Mouse (Mus musculus) neural tube, embryonic 13.5 days (tissue): Measurements from ENCODE around the gene Rspo4. TPM values are rescaled to one million over a fixed set of nuclear protein-coding genes. Genes with fewer than 3 reads are reported as not detected.

Experiments
- ATAC-seq: fragments of 200-750 bp; cut with Nextera tagmentation; 2 replicates; pipeline ENCODE4 v1.8.0; 2017; ENCODE audit warnings: low read depth, mild to moderate bottlenecking, moderate TSS enrichment, moderate library complexity
- H3K27ac ChIP-seq: fragments of 300-500 bp; sonication (generic); replicated peaks from 2 replicates; pipeline ENCODE4 v1.5.1; 2015; ENCODE audit warnings: moderate library complexity, mild to moderate bottlenecking, inconsistent platforms
- H3K27me3 ChIP-seq: fragments of 300-500 bp; sonication (generic); 2 replicates; pipeline ENCODE4 v1.6.1; 2015; ENCODE audit warnings: mild to moderate bottlenecking, inconsistent platforms
- H3K36me3 ChIP-seq: fragments of 300-500 bp; sonication (generic); 2 replicates; pipeline ENCODE4 v1.6.1; 2015; ENCODE audit warnings: mild to moderate bottlenecking, inconsistent platforms
- H3K4me1 ChIP-seq: fragments of 300-500 bp; sonication (generic); replicated peaks from 2 replicates; pipeline ENCODE4 v1.6.1; 2015; ENCODE audit warnings: inconsistent platforms
- H3K4me2 ChIP-seq: fragments of 300-500 bp; sonication (generic); 2 replicates; pipeline ENCODE4 v1.6.1; 2015; ENCODE audit warnings: inconsistent platforms, mild to moderate bottlenecking, moderate library complexity
- H3K4me3 ChIP-seq: fragments of 300-500 bp; sonication (generic); 2 replicates; pipeline ENCODE4 v1.5.1; 2015; ENCODE audit warnings: mild to moderate bottlenecking, inconsistent platforms
- H3K9ac ChIP-seq: fragments of 300-500 bp; sonication (generic); 2 replicates; pipeline ENCODE4 v1.6.1; 2015; ENCODE audit warnings: moderate library complexity, mild to moderate bottlenecking, inconsistent platforms
- H3K9me3 ChIP-seq: fragments of 300-500 bp; sonication (generic); 2 replicates; pipeline ENCODE4 v1.6.1; 2016; ENCODE audit warnings: inconsistent platforms
- WGBS: fragments of 180-500 bp; shearing (Covaris S2); methylation state at CpG from one replicate; pipeline ENCODE4 v1.1.7; 2015; 5-methylcytosine and 5-hydroxymethylcytosine counted together
- polyA plus RNA-seq: library from polyadenylated mRNA; unstranded; fragments of >200 nt; fragmentation: Nextera tagmentation; extraction: Ambion mirVana; gene quantifications from 2 replicates; pipeline ENCODE4 v1.2.1, GENCODE M21; 2015

The Rspo4 gene
- polyA plus RNA-seq, 1 experiment from 2014 or later: 0.67 TPM

DNA sequence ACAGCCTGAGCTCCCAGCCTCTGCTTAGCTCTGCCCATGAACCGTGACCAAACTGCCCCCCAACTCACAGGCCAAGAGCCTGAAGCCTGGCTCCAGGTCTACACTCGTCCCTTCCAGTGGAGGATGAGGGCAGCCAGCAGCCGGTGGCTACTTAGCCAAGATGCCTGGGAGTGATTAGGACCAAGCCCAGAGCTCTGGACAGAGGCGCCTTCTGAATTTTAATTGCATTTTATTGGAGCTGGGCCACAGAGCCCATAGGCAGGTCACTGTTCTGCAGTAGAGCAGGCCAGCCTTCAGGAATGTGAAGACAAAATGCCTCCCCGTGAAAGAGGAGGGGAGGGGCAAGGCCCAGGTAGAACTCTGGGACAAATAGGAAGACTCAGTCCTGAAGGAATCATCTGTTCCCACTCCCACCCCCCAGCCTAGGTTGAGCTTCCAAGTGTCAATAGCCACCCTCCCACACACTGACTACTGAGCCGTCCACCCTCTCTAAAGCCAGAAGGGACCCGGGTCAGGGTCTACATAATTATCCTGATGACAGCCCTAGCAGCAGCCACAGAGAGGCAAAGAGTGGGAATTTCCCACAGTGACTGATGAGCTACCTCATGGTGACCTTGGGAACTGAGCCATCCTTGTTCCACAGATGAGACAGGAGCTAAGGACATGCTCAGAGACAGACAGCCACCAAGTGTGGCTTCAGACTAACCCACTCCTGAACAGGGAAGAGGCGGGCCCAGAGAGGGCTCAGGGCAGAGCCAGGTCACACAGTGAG, 51.7 kb downstream of the Rspo4 start:
- Histone ChIP-seq H3K36me3 (no peaks in the 10 kb centered on the region), H3K9me3 (no peaks in the 10 kb centered on the region)

DNA sequence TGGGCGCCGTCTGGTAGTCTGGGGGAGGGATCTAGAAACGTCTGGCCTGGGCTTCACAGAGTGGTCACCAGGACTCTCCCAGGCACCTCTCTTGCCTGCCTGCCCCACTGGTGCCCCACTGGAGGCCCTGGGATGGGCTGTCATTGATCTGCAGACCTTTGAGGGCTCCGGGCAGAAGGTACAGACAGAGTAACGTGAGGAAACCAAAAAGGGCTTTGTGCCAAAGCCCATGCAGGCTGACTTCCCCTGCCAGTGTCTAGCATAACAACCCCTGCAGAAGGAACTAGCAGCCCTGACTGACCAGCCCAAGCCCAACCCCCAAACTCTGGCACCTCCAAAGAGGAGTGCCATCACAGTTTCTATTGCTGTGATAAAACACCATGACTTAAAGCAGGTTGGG, 53.2 kb downstream of the Rspo4 start:
- ATAC-seq: no peak
- H3K36me3 ChIP-seq: no peaks in the 10 kb centered on the region
- WGBS: 87% methylated on average over 5 of the region's 5 CpGs

More for the DNA sequence above, 51.7 kb downstream of the Rspo4 start:
- no peaks in the 10 kb centered on the region for H3K27me3 ChIP-seq
- no peak overlapping the region for H3K9ac ChIP-seq
- H3K4me2 ChIP-seq: no peak overlapping the region
- 65% methylated on average over 8 of the region's 8 CpGs for WGBS
- 0 out of 2 replicates have a peak, but pooled peaks have one; percentile 62 for ATAC-seq
- H3K4me3 ChIP-seq: no peak overlapping the region
- H3K27ac ChIP-seq: no peak overlapping the region
- H3K4me1 ChIP-seq: peaks cover 5% of the 10 kb centered on the region; the same call in 1 of the 2 replicates

DNA sequence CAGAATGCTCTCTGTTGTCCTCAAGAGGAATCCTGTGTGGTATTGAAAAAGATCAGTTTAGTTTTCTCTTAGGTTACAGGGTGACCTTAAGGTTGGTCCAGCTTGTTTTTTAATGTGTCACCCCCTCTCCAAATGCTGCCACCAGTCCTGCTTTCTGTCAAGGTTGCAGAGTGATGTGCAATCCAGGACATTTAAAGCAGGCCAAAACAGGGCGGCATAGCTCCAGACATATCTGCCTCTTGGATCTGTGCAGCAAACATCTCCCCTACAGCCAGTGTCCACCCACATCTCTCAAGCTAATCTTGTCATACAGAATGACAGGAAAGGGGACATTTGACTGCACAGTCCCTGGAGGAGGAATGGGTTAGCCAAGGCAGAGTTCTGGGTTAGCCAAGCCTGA, 55.4 kb downstream of the Rspo4 start:
- no peak for ATAC-seq
- H3K36me3 ChIP-seq: no peaks in the 10 kb centered on the region
- no peak overlapping the region for H3K4me3 ChIP-seq
- H3K4me2 ChIP-seq: no peak overlapping the region
- 96% methylated on average over 1 of the region's 1 CpGs for WGBS
- H3K27me3 ChIP-seq: no peaks in the 10 kb centered on the region
- H3K9ac ChIP-seq: no peak overlapping the region
- no peaks in the 10 kb centered on the region; the same call in 1 of the 2 replicates for H3K4me1 ChIP-seq
- no peaks in the 10 kb centered on the region for H3K9me3 ChIP-seq
- H3K27ac ChIP-seq: no peak overlapping the region

More for the DNA sequence above, 53.2 kb downstream of the Rspo4 start:
- H3K4me2 ChIP-seq: no peak overlapping the region
- H3K27ac ChIP-seq: no peak overlapping the region
- H3K9ac ChIP-seq: no peak overlapping the region
- H3K27me3 ChIP-seq: no peaks in the 10 kb centered on the region
- H3K4me3 ChIP-seq: no peak overlapping the region
- H3K9me3 ChIP-seq: no peaks in the 10 kb centered on the region
- H3K4me1 ChIP-seq: peaks cover 5% of the 10 kb centered on the region; the same call in 1 of the 2 replicates

DNA sequence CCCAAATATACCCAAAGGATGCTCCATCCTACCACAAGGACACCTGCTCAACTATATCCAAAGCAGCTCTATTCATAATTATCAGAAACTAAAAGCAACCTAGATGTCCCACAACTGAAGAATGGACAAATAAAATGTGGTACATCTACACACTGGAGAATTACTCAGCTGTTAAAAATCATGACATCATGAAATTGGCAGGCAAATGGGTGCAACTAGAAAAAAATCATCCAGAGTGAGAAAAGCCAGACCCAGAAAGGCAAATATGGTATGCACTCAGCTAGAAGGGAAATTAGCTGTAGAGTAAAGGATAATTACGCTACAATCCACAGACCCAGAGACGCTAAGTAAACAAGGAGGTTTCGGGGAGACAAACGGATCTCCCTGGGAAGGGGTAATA, 58.1 kb downstream of the Rspo4 start:
- ATAC-seq: no peak
- Histone ChIP-seq H3K4me1 (peaks cover 3% of the 10 kb centered on the region; the same call in 1 of the 2 replicates), H3K9ac (no peak overlapping the region), H3K4me3 (no peak overlapping the region), H3K27me3 (no peaks in the 10 kb centered on the region), H3K27ac (no peak overlapping the region), H3K4me2 (no peak overlapping the region), H3K9me3 (no peaks in the 10 kb centered on the region), H3K36me3 (no peaks in the 10 kb centered on the region)
- WGBS: 73% methylated on average over 4 of the region's 4 CpGs

DNA sequence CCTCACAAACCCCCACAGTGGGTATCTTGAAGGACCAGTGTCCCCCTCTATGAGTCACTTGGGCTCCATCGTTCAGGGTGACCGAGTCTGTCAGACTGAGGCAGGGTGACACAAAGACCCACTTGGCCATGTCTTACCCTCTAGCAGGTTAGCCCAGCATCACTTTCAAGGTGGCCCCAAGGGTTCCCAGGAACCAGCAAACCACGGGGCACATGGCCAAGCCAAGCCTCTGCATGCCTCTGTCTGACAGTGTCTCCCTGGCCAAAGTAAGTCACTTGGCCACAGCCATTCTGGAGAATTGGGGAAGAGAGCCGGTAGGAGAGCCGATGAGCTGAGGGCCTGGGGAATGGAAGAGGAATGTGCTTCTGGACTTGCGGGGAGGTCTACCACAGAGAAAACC, 60.5 kb downstream of the Rspo4 start:
- 84% methylated on average over 6 of the region's 6 CpGs for WGBS

DNA sequence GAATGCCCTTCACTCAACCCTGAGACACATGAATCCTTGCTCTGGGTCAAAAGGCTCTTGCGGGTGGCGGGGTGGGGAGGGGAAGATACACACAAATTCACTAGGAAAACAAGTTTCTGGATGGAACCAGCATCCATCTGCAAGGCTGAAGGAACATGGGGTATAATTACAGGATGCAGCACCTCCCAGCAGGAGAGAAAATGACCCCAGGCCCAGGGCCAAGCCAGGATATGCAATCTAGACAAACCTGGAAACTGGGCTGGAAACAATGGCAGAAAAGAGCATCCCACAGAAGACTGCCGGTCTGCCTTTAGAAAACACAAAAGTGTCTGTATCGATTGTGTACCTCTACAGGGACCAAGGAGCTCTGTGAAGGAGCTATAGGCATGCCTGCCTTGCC, 61.2 kb downstream of the Rspo4 start:
- Histone ChIP-seq H3K36me3 (no peaks in the 10 kb centered on the region), H3K27ac (no peak overlapping the region), H3K9me3 (no peaks in the 10 kb centered on the region), H3K4me2 (no peak overlapping the region), H3K9ac (no peak overlapping the region), H3K27me3 (no peaks in the 10 kb centered on the region), H3K4me1 (peaks cover 3% of the 10 kb centered on the region; the same call in 1 of the 2 replicates), H3K4me3 (no peak overlapping the region)
- 75% methylated on average over 4 of the region's 4 CpGs for WGBS
- no peak for ATAC-seq

More for the DNA sequence above, 60.5 kb downstream of the Rspo4 start:
- Histone ChIP-seq H3K4me2 (no peak overlapping the region), H3K4me3 (no peak overlapping the region), H3K9ac (no peak overlapping the region), H3K36me3 (no peaks in the 10 kb centered on the region), H3K4me1 (peaks cover 3% of the 10 kb centered on the region; the same call in 1 of the 2 replicates), H3K27ac (no peak overlapping the region), H3K9me3 (no peaks in the 10 kb centered on the region), H3K27me3 (no peaks in the 10 kb centered on the region)
- ATAC-seq: no peak

DNA sequence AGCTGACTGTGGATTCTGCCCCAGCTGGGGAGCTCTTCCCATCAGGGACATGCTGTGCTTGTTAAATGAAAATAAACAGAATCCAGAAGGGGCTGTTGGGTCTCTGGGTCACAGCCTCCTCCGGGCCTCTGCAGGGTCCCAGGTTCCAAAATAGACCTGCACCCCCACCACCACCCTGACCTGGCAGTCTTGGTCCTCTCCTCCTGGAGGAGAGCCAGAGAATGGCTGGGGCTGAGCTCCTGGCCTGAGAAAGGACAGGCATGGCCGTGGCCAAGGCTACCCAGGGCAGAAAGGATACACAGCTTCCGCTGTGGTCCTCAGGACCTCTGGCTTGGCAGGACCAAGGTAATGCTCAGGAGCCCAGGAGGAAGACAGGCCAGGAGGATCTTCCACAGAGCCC, 61.9 kb downstream of the Rspo4 start:
- Histone ChIP-seq H3K27me3 (no peaks in the 10 kb centered on the region), H3K9me3 (no peaks in the 10 kb centered on the region), H3K4me3 (no peak overlapping the region), H3K36me3 (no peaks in the 10 kb centered on the region), H3K27ac (no peak overlapping the region), H3K4me2 (no peak overlapping the region), H3K4me1 (peaks cover 3% of the 10 kb centered on the region; the same call in 1 of the 2 replicates), H3K9ac (no peak overlapping the region)
- 60% methylated on average over 3 of the region's 3 CpGs for WGBS
- no peak for ATAC-seq

DNA sequence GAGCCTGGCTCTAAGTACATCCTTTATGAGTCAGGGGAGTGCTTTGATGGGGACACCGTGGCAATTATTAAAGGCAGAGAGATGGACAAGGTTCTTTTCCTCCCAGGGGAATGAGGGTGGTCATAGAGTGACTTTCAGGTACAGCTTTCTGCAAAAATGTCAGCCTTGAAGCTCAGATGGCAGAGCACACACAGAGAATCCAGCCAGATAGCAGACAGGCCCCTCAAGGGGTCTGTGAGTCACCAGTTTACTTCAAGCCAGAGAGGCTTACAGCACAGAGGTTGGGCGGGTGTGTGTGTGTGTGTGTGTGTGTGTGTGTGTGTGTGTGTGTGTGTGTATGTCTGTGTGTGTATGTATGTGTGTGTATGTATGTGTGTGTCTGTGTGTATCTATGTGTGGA, 64.3 kb downstream of the Rspo4 start:
- WGBS: 83% methylated on average over 2 of the region's 2 CpGs
- Histone ChIP-seq H3K9me3 (no peaks in the 10 kb centered on the region), H3K36me3 (no peaks in the 10 kb centered on the region), H3K4me2 (no peak overlapping the region), H3K27me3 (no peaks in the 10 kb centered on the region), H3K27ac (no peak overlapping the region), H3K9ac (no peak overlapping the region), H3K4me3 (no peak overlapping the region), H3K4me1 (peaks cover 18% of the 10 kb centered on the region)
- no peak for ATAC-seq

DNA sequence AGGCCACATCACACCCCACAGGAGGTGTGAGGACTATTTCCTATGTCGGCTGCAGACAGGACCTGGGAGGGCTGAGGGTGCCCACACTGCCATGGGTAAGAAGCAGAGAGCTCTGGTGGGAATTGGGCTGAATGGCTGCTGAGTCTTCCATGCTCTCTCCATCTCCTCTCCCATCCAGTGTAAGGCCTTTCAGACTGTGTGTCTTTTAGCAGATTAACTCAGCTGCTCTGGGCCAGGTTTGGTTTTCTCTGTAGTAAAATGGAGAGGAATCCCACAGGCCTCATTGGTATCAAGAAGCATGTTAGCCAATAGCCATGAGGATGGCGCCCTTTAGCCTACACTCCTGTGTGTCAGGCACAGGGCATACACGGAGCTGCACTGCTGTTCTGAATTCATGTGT, 66.7 kb downstream of the Rspo4 start:
- Histone ChIP-seq H3K27ac (no peak overlapping the region), H3K27me3 (no peaks in the 10 kb centered on the region), H3K36me3 (no peaks in the 10 kb centered on the region), H3K9me3 (no peaks in the 10 kb centered on the region), H3K9ac (no peak overlapping the region), H3K4me3 (no peak overlapping the region), H3K4me1 (peaks cover 19% of the 10 kb centered on the region), H3K4me2 (no peak overlapping the region)
- 85% methylated on average over 3 of the region's 3 CpGs for WGBS
- no peak for ATAC-seq

DNA sequence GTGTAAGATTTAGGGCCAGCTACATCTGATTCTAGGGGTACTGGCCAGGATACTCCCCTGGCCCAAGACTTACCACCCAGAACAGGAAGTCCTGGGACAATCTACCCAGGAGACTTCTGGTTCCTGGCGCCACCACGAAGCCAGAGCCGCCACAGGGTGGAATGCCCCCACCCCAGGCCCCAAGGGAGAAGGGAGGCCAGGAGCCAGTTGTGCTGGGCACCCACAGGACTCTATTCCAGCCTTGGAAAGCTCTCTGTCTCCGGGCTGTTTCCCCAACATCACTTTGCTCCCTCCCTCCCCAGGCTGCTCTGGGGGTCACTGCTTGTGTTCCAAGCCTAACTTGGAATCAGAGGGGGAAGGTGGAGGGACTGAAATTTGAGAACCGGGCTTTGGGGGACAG, 67.8 kb downstream of the Rspo4 start:
- no peaks in the 10 kb centered on the region for H3K9me3 ChIP-seq
- 48% methylated on average over 5 of the region's 5 CpGs for WGBS
- no peaks in the 10 kb centered on the region for H3K36me3 ChIP-seq
- H3K4me1 ChIP-seq: peaks cover 19% of the 10 kb centered on the region
- no peak for ATAC-seq
- H3K4me2 ChIP-seq: no peak overlapping the region
- no peaks in the 10 kb centered on the region for H3K27me3 ChIP-seq
- H3K4me3 ChIP-seq: no peak overlapping the region
- no peak overlapping the region for H3K27ac ChIP-seq
- peak overlapping the region; percentile 26; the same call in 1 of the 2 replicates for H3K9ac ChIP-seq

DNA sequence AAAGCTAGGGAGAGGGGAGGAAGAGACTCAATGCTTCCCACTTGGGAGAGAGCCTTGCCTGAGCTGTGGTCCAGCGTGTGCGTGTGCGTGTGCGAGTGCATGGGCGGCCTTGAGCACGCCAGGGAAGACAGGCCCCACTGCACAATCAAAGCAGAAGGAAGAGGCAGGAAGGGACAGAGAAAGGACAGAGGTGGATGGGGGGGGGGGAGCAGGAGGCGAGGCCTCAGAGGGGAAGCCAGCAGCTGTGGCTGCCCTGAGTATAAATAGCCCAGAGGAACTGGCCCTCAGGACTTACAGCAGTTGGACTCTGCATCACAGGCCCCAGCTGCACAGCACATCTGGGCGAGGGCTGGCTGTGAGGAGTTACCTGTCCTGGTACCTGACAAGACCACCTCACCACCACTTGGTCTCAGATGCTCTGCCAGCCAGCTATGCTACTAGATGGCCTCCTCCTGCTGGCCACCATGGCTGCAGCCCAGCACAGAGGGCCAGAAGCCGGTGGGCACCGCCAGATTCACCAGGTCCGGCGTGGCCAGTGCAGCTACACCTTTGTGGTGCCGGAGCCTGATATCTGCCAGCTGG, 68.3 kb downstream of the Rspo4 start, which contains the start of gene Angpt4:
TSS of gene Angpt4 (plus strand) at position 292 of the 582 bp plus-strand sequence.
- WGBS: 63% methylated on average over 13 of the region's 13 CpGs
- H3K9me3 ChIP-seq: no peaks in the 10 kb centered on the region
- H3K4me1 ChIP-seq: peaks cover 23% of the 10 kb centered on the region

DNA sequence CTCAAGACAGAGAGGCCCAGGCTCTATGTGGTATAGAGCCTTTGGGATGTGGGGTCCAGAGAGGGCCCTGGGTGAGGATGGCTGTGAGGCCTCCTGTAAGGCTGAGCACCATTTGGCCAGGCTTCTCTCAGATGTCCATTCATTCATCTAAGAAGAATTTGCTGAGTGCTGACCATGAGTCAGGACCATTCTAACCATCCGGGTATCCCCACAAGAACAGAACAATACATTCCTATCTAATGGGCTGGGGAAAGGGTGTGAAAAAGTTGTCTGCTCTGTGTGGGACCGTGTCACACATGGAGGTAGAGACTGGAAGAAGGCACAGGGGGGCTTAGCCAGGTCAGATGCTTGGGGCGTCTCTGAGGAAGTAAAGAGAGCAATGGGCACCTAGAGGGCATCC, 69.0 kb downstream of the Rspo4 start:
- Histone ChIP-seq H3K9ac (no peak overlapping the region), H3K4me3 (no peak overlapping the region), H3K4me2 (no peak overlapping the region), H3K4me1 (peaks cover 30% of the 10 kb centered on the region), H3K9me3 (no peaks in the 10 kb centered on the region), H3K36me3 (no peaks in the 10 kb centered on the region), H3K27me3 (no peaks in the 10 kb centered on the region), H3K27ac (no peak overlapping the region)
- 80% methylated on average over 3 of the region's 3 CpGs for WGBS
- ATAC-seq: no peak

More for the DNA sequence above, 68.3 kb downstream of the Rspo4 start, which contains the start of gene Angpt4:
- Histone ChIP-seq H3K9ac (peak within 1 kb of the TSS; percentile 26), H3K4me3 (no peak within 1 kb of the TSS), H3K27ac (no peak within 1 kb of the TSS), H3K36me3 (no peaks in the 10 kb centered on the region), H3K4me2 (no peak within 1 kb of the TSS), H3K27me3 (no peaks in the 10 kb centered on the region)
- ATAC-seq: no peak
